Mouse (Mus musculus): ENCODE results near the gene Ppp2r5e. TPM values are rescaled to one million over a fixed set of nuclear protein-coding genes. Genes with fewer than 3 reads are reported as not detected.
"Not testable (repeated sequence)": the region's sequence is repeated elsewhere in the genome, so short reads cannot be mapped to it uniquely, and the experiment has no call there.

Ppp2r5e gene
- polyA plus RNA-seq, 1 experiment from 2014 or later = 13.8 TPM

DNA sequence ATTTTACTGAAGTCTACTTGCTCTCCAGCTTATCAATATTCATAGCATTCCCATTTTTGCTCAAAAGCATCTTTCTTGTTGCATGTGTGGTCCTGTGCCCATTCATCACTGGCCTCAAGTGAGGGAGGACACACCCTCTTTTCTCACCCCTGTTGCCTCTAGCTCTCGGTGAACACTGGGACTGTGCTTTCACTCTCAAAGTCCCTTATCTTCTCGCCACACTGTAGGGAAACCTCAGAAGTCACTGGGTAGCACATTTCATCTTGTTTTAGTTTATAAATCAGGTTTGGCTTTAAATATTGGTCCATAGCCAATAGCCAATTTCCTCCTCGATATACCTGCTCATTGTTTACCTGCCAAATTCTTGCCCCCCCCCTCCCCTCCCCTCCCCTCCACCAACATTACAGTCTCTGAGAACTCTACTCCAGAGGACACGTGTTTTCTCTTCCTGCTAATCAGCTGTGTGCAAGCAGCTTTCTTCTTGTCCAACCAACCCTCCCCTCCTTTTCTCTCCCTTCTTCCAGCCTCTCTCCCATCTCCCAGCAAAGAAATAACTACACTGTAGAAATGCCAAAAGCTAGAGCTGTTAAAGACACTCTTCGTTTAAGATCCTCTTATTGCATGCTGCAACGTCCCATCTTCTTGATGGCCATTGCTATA, 90.9 kb downstream of the Ppp2r5e start:
- no peaks in the 10 kb centered on the region for H3K36me3 ChIP-seq (ENCODE audit: control insufficient read depth, insufficient read depth, low read length)
- peaks cover 2 to 25% of the 10 kb centered on the region in 2 experiments; a peak in 3 of 4 replicates for H3K4me1 ChIP-seq (ENCODE audit: control insufficient read depth in 2 of 2, insufficient read depth in 2 of 2, low read length in 2 of 2)
- H3K9ac ChIP-seq (ENCODE audit: low read length) = no peak overlapping the region
- no peak overlapping the region for H3K27ac ChIP-seq (replicated peaks in 1 of 2; ENCODE audit: control insufficient read depth in 1 of 2, insufficient read depth in 1 of 2, low read depth in 2 of 2, low read length in 2 of 2)
- H3K4me3 ChIP-seq (ENCODE audit: control insufficient read depth in 1 of 2, insufficient read depth in 1 of 2, low read depth in 1 of 2, low read length in 2 of 2) = no peak overlapping the region
- no peaks in the 10 kb centered on the region for H3K27me3 ChIP-seq (ENCODE audit: control insufficient read depth, insufficient read depth, low read length)
- no peak overlapping the region for H3K4me2 ChIP-seq (ENCODE audit: low read length)
- no peaks in the 10 kb centered on the region for H3K9me3 ChIP-seq (ENCODE audit: control insufficient read depth, low read length)
- no peak for ATAC-seq (ENCODE audit: insufficient number of reproducible peaks, insufficient read depth, low FRiP score, low read depth)
- 51% methylated on average over 6 of the region's 6 CpGs for WGBS

DNA sequence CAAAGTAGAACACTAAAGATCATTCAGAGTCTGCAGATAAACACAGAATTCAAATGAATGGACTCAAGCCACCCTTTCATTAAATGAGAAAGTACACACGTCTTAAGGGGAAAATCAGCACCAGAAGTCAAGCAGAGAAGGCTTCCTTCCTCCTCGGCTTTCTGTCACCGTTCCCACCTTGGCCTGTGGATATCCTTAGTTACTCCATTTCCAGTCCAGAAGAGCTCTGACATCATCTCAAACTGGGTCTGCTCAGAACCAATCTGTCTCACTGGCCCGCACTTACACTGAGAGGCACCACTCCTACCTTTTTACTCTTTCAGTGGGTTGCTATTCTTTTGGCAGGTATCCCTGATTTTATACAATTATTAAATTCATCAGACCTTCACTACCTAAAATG, 93.4 kb downstream of the Ppp2r5e start:
- Histone ChIP-seq H3K9ac (ENCODE audit: low read length) (no peak overlapping the region), H3K9me3 (ENCODE audit: control insufficient read depth, low read length) (no peaks in the 10 kb centered on the region), H3K4me1 (ENCODE audit: control insufficient read depth in 2 of 2, insufficient read depth in 2 of 2, low read length in 2 of 2) (peaks cover 2 to 25% of the 10 kb centered on the region in 2 experiments; a peak in 3 of 4 replicates), H3K36me3 (ENCODE audit: control insufficient read depth, insufficient read depth, low read length) (no peaks in the 10 kb centered on the region), H3K4me2 (ENCODE audit: low read length) (no peak overlapping the region), H3K27ac (replicated peaks in 1 of 2; ENCODE audit: control insufficient read depth in 1 of 2, insufficient read depth in 1 of 2, low read depth in 2 of 2, low read length in 2 of 2) (no peak overlapping the region; a peak in 1 of 4 replicates), H3K27me3 (ENCODE audit: control insufficient read depth, insufficient read depth, low read length) (no peaks in the 10 kb centered on the region), H3K4me3 (ENCODE audit: control insufficient read depth in 1 of 2, insufficient read depth in 1 of 2, low read depth in 1 of 2, low read length in 2 of 2) (no peak overlapping the region)
- no peak for ATAC-seq (ENCODE audit: insufficient number of reproducible peaks, insufficient read depth, low FRiP score, low read depth)
- 77% methylated on average over 4 of the region's 4 CpGs for WGBS

DNA sequence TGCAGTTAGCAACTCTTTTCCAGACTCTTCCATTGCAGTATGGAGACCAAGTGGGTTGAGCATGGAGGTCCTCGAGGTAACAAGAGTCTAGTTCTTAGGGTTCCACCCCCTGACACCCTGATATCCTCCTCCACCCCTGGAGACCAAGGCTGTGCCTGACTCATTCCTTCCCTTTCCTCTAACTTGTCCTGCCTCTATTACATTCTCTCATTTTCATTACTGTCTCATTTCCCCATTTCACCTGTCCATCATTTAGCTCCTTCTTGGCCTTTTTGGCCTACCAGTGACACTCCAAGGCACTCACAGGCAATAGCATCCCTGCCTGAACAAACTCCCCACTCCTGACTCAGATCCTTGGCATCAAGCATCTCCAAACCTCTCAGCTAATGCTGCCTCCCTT, 98.3 kb downstream of the Ppp2r5e start:
- H3K36me3 ChIP-seq (ENCODE audit: control insufficient read depth, insufficient read depth, low read length) = no peaks in the 10 kb centered on the region
- no peak overlapping the region for H3K4me3 ChIP-seq (ENCODE audit: control insufficient read depth in 1 of 2, insufficient read depth in 1 of 2, low read depth in 1 of 2, low read length in 2 of 2)
- H3K27ac ChIP-seq (replicated peaks in 1 of 2; ENCODE audit: control insufficient read depth in 1 of 2, insufficient read depth in 1 of 2, low read depth in 2 of 2, low read length in 2 of 2) = no peak overlapping the region
- no peaks in the 10 kb centered on the region for H3K9me3 ChIP-seq (ENCODE audit: control insufficient read depth, low read length)
- no peak overlapping the region for H3K9ac ChIP-seq (ENCODE audit: low read length)
- no peaks in the 10 kb centered on the region for H3K27me3 ChIP-seq (ENCODE audit: control insufficient read depth, insufficient read depth, low read length)
- peaks cover 2 to 9% of the 10 kb centered on the region in 2 experiments for H3K4me1 ChIP-seq (ENCODE audit: control insufficient read depth in 2 of 2, insufficient read depth in 2 of 2, low read length in 2 of 2)
- WGBS = 85% methylated on average over 1 of the region's 1 CpGs
- ATAC-seq (ENCODE audit: insufficient number of reproducible peaks, insufficient read depth, low FRiP score, low read depth) = no peak
- no peak overlapping the region for H3K4me2 ChIP-seq (ENCODE audit: low read length)

DNA sequence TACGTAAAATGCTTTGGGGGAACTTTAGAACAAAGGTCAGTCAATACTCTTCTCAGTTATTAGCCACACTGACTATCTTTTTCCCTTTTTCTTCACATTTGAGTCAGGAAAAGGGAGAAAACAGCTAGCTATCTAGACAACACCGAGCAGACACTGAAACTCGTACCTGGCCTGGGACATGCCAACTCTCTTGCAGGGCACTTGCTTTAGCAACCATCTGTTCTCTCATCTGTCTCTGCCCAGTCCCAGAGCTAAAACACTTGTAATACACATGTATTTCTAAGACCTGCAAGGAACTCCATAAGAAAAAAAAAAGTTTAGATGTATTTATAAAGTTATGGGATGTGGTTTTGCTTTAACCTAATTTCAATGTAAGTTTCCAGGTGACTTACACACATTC, 100.4 kb downstream of the Ppp2r5e start:
- H3K27me3 ChIP-seq (ENCODE audit: control insufficient read depth, insufficient read depth, low read length) = no peaks in the 10 kb centered on the region
- no peak overlapping the region for H3K9ac ChIP-seq (ENCODE audit: low read length)
- no peak overlapping the region for H3K27ac ChIP-seq (replicated peaks in 1 of 2; ENCODE audit: control insufficient read depth in 1 of 2, insufficient read depth in 1 of 2, low read depth in 2 of 2, low read length in 2 of 2)
- H3K4me3 ChIP-seq (ENCODE audit: control insufficient read depth in 1 of 2, insufficient read depth in 1 of 2, low read depth in 1 of 2, low read length in 2 of 2) = no peak overlapping the region
- H3K4me2 ChIP-seq (ENCODE audit: low read length) = no peak overlapping the region
- ATAC-seq (ENCODE audit: insufficient number of reproducible peaks, insufficient read depth, low FRiP score, low read depth) = no peak
- no peaks in the 10 kb centered on the region for H3K9me3 ChIP-seq (ENCODE audit: control insufficient read depth, low read length)
- peaks cover 2 to 6% of the 10 kb centered on the region in 2 experiments for H3K4me1 ChIP-seq (ENCODE audit: control insufficient read depth in 2 of 2, insufficient read depth in 2 of 2, low read length in 2 of 2)
- peaks cover under 1% of the 10 kb centered on the region; the same call in 1 of the 2 replicates for H3K36me3 ChIP-seq (ENCODE audit: control insufficient read depth, insufficient read depth, low read length)
- 92% methylated on average over 3 of the region's 3 CpGs for WGBS

DNA sequence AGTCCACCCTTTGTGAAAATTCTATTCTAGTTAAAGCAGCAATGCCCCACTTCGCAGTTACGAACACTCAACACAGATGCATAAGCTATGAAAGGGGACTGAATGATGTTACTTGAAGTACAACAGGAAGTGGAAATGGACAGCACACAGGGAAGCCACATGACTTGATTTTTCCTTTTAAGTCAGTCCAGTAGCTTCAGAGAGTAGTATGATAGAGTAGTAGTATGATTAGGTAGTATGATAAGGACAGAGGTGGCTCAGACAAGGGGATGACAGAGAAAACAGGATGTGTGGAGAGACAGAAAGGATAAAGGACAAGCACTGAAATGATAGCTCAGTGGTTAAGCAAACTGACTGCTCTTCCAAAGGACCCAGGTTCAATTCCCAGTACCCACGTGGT, 101.4 kb downstream of the Ppp2r5e start:
- no peak overlapping the region for H3K9ac ChIP-seq (ENCODE audit: low read length)
- no peaks in the 10 kb centered on the region for H3K9me3 ChIP-seq (ENCODE audit: control insufficient read depth, low read length)
- no peaks in the 10 kb centered on the region for H3K27me3 ChIP-seq (ENCODE audit: control insufficient read depth, insufficient read depth, low read length)
- WGBS = 84% methylated on average over 3 of the region's 3 CpGs
- peaks cover 2 to 6% of the 10 kb centered on the region in 2 experiments for H3K4me1 ChIP-seq (ENCODE audit: control insufficient read depth in 2 of 2, insufficient read depth in 2 of 2, low read length in 2 of 2)
- no peak overlapping the region for H3K27ac ChIP-seq (replicated peaks in 1 of 2; ENCODE audit: control insufficient read depth in 1 of 2, insufficient read depth in 1 of 2, low read depth in 2 of 2, low read length in 2 of 2)
- no peak for ATAC-seq (ENCODE audit: insufficient number of reproducible peaks, insufficient read depth, low FRiP score, low read depth)
- H3K4me2 ChIP-seq (ENCODE audit: low read length) = no peak overlapping the region
- H3K4me3 ChIP-seq (ENCODE audit: control insufficient read depth in 1 of 2, insufficient read depth in 1 of 2, low read depth in 1 of 2, low read length in 2 of 2) = no peak overlapping the region
- H3K36me3 ChIP-seq (ENCODE audit: control insufficient read depth, insufficient read depth, low read length) = peaks cover 5% of the 10 kb centered on the region; the same call in 1 of the 2 replicates

DNA sequence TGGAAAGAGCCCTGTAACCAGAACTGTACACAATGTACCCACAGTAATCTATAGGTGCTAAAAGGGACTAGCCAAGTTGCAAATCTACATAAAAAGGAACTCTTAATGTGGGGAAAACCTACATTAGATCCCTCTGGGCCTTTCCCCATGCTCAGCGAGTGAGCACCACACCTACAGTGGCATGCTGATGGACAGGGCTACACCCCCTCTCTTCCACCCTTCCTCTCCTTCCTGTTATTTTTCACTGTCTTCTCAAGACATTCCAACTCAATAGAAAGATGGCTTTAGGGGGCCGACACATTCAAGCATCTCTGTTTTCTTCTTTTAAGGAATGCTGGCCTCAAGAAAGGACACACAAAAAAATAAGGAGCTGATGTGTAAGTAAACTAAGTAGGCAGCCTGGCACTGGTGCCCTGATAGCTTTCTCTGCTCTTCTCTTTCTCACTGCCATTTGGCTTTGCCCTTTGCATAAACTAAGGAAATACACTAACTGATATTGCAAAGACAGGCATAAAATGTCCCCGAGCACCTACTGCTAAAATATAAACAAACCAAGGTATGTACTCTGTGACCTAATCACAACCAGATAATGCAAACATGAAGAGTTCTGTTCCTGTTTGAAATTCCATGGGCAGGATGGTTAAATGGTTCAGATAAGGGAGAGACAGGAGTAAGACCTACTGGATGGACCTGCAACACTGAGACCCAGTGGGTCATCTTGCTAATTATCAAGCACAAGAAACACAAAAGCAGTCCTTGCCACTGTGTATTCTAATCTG, 103.3 kb downstream of the Ppp2r5e start:
- Histone ChIP-seq H3K9me3 (ENCODE audit: control insufficient read depth, low read length) (no peaks in the 10 kb centered on the region), H3K9ac (ENCODE audit: low read length) (no peak overlapping the region), H3K36me3 (ENCODE audit: control insufficient read depth, insufficient read depth, low read length) (peaks cover 5% of the 10 kb centered on the region; the same call in 1 of the 2 replicates), H3K4me1 (ENCODE audit: control insufficient read depth in 2 of 2, insufficient read depth in 2 of 2, low read length in 2 of 2) (peaks cover 4 to 9% of the 10 kb centered on the region in 2 experiments), H3K4me3 (ENCODE audit: control insufficient read depth in 1 of 2, insufficient read depth in 1 of 2, low read depth in 1 of 2, low read length in 2 of 2) (no peak overlapping the region), H3K27me3 (ENCODE audit: control insufficient read depth, insufficient read depth, low read length) (no peaks in the 10 kb centered on the region), H3K27ac (replicated peaks in 1 of 2; ENCODE audit: control insufficient read depth in 1 of 2, insufficient read depth in 1 of 2, low read depth in 2 of 2, low read length in 2 of 2) (no peak overlapping the region), H3K4me2 (ENCODE audit: low read length) (no peak overlapping the region)
- ATAC-seq (ENCODE audit: insufficient number of reproducible peaks, insufficient read depth, low FRiP score, low read depth) = no peak
- 55% methylated on average over 3 of the region's 3 CpGs for WGBS

DNA sequence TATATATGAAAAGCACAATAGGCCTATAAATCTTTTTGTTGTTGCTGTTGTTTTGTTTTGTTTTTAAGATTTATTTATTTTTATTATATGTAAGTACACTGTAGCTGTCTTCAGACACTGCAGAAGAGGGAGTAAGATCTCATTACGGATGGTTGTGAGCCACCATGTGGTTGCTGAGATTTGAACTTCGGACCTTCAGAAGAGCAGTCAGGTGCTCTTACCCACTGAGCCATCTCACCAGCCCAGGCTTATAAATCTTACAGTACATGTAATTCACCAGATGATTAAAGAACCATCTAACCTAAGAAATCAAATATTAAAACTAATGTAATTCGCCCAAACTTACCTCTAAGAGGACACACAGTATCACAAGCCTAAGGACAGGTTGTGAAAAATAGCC, 103.9 kb downstream of the Ppp2r5e start:
- H3K36me3 ChIP-seq (ENCODE audit: control insufficient read depth, insufficient read depth, low read length); H3K27ac ChIP-seq (replicated peaks in 1 of 2; ENCODE audit: control insufficient read depth in 1 of 2, insufficient read depth in 1 of 2, low read depth in 2 of 2, low read length in 2 of 2); H3K9ac ChIP-seq (ENCODE audit: low read length); H3K4me2 ChIP-seq (ENCODE audit: low read length); H3K4me3 ChIP-seq (ENCODE audit: control insufficient read depth in 1 of 2, insufficient read depth in 1 of 2, low read depth in 1 of 2, low read length in 2 of 2); H3K27me3 ChIP-seq (ENCODE audit: control insufficient read depth, insufficient read depth, low read length); H3K4me1 ChIP-seq (ENCODE audit: control insufficient read depth in 2 of 2, insufficient read depth in 2 of 2, low read length in 2 of 2); H3K9me3 ChIP-seq (ENCODE audit: control insufficient read depth, low read length); ATAC-seq (ENCODE audit: insufficient number of reproducible peaks, insufficient read depth, low FRiP score, low read depth): not testable (repeated sequence)
- 89% methylated on average over 3 of the region's 3 CpGs for WGBS
